Mouse (Mus musculus): ENCODE data around the gene Ndufaf7. TPM values are rescaled to one million over a fixed set of nuclear protein-coding genes. Genes with fewer than 3 reads are reported as not detected.

The Ndufaf7 gene
- polyA plus RNA-seq, 1 experiment = 13.0 TPM

DNA sequence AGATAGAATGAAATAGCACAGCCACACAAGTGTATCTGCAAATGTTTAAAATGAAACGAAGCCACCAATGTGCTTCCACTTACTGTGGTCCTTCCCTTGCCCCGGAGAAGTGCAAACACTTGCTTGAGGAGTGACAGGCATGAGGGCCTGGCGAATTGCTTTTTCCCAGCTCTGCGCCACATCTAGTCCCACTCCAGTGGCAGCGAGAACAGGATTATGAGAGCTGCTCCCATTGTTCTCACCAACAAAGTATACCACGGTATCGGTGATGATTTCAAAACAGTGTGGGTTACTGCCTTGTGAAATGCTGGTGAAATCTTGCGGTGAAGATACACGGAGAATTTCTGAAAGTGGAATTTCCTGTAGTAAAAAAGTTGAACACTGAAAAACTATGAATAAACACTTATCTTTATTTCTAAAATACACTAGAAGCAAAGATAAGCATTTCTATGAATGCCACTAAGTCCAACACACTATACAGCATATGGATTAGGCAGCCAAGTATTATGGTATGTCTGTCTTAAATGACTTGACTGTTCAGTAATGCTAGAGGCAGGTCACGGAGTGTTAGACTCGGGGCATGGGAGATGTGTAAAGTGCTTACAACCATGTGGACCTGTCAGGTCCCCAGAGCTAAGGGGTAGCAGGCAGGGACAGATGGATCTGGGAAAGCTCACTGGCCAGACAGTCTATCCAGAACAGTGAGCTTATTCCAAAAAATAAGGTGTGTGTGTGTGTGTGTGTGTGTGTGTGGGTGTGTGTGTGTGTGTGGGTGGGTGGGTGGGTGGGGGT lies 29.4 kb downstream of the Ndufaf7 start:
- H3K36me3 ChIP-seq (ENCODE audit: control insufficient read depth, insufficient read depth) = peaks cover 21% of the 10 kb centered on the region

DNA sequence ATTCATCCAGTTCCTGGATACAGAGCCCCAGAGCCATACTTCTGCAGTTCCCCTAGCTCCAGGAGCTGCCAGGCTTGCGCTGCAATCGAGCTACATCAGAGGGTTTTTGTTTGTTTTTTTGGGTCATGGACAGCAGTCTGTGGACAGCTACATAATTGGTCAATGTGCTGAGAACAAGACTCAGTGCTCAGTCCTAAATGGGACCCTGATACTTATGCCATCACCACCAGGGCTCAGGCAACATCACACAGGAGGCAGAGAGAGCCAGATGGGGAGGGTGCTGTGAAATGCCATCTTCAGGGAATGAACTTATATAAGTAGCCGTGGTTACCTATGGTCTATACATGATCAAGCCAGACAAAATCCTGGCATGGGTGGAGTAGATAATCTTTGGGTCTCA lies 31.6 kb downstream of the Ndufaf7 start:
- Histone ChIP-seq H3ac (ENCODE audit: control insufficient read depth, insufficient read length, low read depth) (no peak overlapping the region), H3K4me3 (ENCODE audit: insufficient read depth, poor library complexity, severe bottlenecking) (no peak overlapping the region), H3K36me3 (ENCODE audit: control insufficient read depth, insufficient read depth) (peaks cover 23% of the 10 kb centered on the region), H3K79me3 (ENCODE audit: low read depth) (no peaks in the 10 kb centered on the region), H3K79me2 (ENCODE audit: control insufficient read depth, insufficient read depth) (no peaks in the 10 kb centered on the region), H3K27me3 (ENCODE audit: control insufficient read depth, insufficient read depth, insufficient read length) (no peaks in the 10 kb centered on the region)
- TF ChIP-seq MYOD1 (IDR thresholded peaks at IDR 0.05; ENCODE audit: control insufficient read depth, insufficient read length, low read depth) = no peak
- no peak for TF ChIP-seq CEBPB (IDR thresholded peaks at IDR 0.05; ENCODE audit: low read depth)
- no peak for TF ChIP-seq USF1 (IDR thresholded peaks at IDR 0.05; ENCODE audit: low read depth)
- no peak for TF ChIP-seq FOSL1 (IDR thresholded peaks at IDR 0.05; ENCODE audit: insufficient read depth, low read length, poor library complexity, severe bottlenecking)
- no peak for TF ChIP-seq CTCF (IDR thresholded peaks at IDR 0.05; ENCODE audit: control insufficient read depth, insufficient read depth, insufficient read length)
- no peak for TF ChIP-seq MAX (IDR thresholded peaks at IDR 0.05)
- TF ChIP-seq MYOG (IDR thresholded peaks at IDR 0.05; ENCODE audit: control insufficient read depth, extremely low read depth, insufficient read length) = no peak

More for the DNA sequence above, 29.4 kb downstream of the Ndufaf7 start:
- no peaks in the 10 kb centered on the region for H3K79me2 ChIP-seq (ENCODE audit: control insufficient read depth, insufficient read depth)
- H3K79me3 ChIP-seq (ENCODE audit: low read depth) = no peaks in the 10 kb centered on the region
- H3ac ChIP-seq (ENCODE audit: control insufficient read depth, insufficient read length, low read depth) = no peak overlapping the region
- no peak for TF ChIP-seq MYOD1 (IDR thresholded peaks at IDR 0.05; ENCODE audit: control insufficient read depth, insufficient read length, low read depth)
- no peak for TF ChIP-seq CEBPB (IDR thresholded peaks at IDR 0.05; ENCODE audit: low read depth)
- no peak for TF ChIP-seq FOSL1 (IDR thresholded peaks at IDR 0.05; ENCODE audit: insufficient read depth, low read length, poor library complexity, severe bottlenecking)
- no peak for TF ChIP-seq USF1 (IDR thresholded peaks at IDR 0.05; ENCODE audit: low read depth)
- no peak for TF ChIP-seq MAX (IDR thresholded peaks at IDR 0.05)
- TF ChIP-seq CTCF (IDR thresholded peaks at IDR 0.05; ENCODE audit: control insufficient read depth, insufficient read depth, insufficient read length) = no peak
- no peak for TF ChIP-seq MYOG (IDR thresholded peaks at IDR 0.05; ENCODE audit: control insufficient read depth, extremely low read depth, insufficient read length)
- no peak overlapping the region for H3K4me3 ChIP-seq (ENCODE audit: insufficient read depth, poor library complexity, severe bottlenecking)
- no peaks in the 10 kb centered on the region for H3K27me3 ChIP-seq (ENCODE audit: control insufficient read depth, insufficient read depth, insufficient read length)

DNA sequence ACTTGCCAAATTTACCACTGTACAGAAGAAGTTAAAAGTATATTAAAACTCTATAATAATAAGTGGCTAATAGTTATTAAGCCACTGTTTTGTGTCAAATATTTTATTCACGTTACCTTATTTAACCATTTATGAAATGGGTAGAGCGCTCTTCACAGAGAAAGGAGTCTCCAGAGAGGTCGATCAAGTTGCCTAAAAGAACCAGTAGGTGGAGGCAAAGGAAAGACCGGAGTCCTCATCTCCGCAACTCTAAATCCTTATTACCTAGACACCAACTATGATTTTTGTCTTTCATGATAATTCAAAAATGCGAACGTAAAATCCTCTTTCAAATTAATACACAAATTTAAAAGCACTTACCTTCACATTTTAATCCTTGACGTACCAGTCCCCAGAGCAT lies 46.2 kb downstream of the Ndufaf7 start:
- Histone ChIP-seq H3K36me3 (ENCODE audit: control insufficient read depth, insufficient read depth) (peaks cover 23% of the 10 kb centered on the region), H3K79me2 (ENCODE audit: control insufficient read depth, insufficient read depth) (peaks cover 5% of the 10 kb centered on the region), H3ac (ENCODE audit: control insufficient read depth, insufficient read length, low read depth) (no peak overlapping the region), H3K27me3 (ENCODE audit: control insufficient read depth, insufficient read depth, insufficient read length) (no peaks in the 10 kb centered on the region), H3K79me3 (ENCODE audit: low read depth) (peaks cover 8% of the 10 kb centered on the region), H3K4me3 (ENCODE audit: insufficient read depth, poor library complexity, severe bottlenecking) (no peak overlapping the region)
- TF ChIP-seq CTCF (IDR thresholded peaks at IDR 0.05; ENCODE audit: control insufficient read depth, insufficient read depth, insufficient read length) = no peak
- TF ChIP-seq MYOG (IDR thresholded peaks at IDR 0.05; ENCODE audit: control insufficient read depth, extremely low read depth, insufficient read length) = no peak
- no peak for TF ChIP-seq FOSL1 (IDR thresholded peaks at IDR 0.05; ENCODE audit: insufficient read depth, low read length, poor library complexity, severe bottlenecking)
- TF ChIP-seq MAX (IDR thresholded peaks at IDR 0.05) = no peak
- no peak for TF ChIP-seq USF1 (IDR thresholded peaks at IDR 0.05; ENCODE audit: low read depth)
- no peak for TF ChIP-seq MYOD1 (IDR thresholded peaks at IDR 0.05; ENCODE audit: control insufficient read depth, insufficient read length, low read depth)
- TF ChIP-seq CEBPB (IDR thresholded peaks at IDR 0.05; ENCODE audit: low read depth) = no peak

DNA sequence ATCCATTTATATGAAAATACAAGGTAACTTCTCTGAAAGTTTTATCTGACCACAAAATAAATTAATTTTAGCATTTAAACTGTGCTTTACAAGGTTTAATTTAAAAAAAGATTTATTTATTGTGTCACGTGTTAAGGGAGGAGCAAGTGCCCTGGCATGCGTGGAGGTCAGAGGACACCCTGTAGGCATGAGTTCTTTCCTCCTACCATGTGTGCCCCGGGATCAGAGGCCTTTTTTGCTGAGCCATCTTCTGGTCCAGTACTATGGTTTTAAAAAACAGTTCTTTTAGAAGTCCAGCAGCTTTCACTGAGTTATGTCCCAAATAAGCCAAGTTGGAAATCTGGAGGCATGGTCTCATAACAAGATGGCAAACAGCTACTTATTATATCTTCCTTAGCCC lies 46.8 kb downstream of the Ndufaf7 start:
- peaks cover 9% of the 10 kb centered on the region for H3K79me2 ChIP-seq (ENCODE audit: control insufficient read depth, insufficient read depth)

DNA sequence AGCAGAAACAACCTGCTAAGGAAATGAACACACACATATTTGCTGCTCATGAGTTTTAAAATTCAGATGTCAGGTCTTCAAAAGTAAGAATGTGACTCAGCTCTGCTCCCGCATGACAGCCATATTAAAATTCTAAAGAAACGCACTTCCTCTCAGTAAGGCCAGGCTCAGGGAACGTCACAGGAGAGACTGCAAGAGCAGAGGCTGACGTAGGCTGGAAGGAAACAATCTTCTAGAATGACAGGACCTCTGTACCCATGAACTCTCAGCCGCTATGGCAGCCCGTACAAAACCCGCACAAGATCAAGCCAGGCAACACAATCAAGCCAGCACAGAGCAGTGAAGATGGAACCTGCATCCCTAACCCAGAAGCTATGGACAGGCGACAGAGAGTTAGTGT lies 52.1 kb downstream of the Ndufaf7 start:
- Histone ChIP-seq H3K4me3 (ENCODE audit: insufficient read depth, poor library complexity, severe bottlenecking) (no peak overlapping the region), H3K36me3 (ENCODE audit: control insufficient read depth, insufficient read depth) (peaks cover 8% of the 10 kb centered on the region), H3K79me3 (ENCODE audit: low read depth) (peaks cover 38% of the 10 kb centered on the region), H3K27me3 (ENCODE audit: control insufficient read depth, insufficient read depth, insufficient read length) (no peaks in the 10 kb centered on the region), H3K79me2 (ENCODE audit: control insufficient read depth, insufficient read depth) (peaks cover 62% of the 10 kb centered on the region), H3ac (ENCODE audit: control insufficient read depth, insufficient read length, low read depth) (no peak overlapping the region)
- TF ChIP-seq CTCF (IDR thresholded peaks at IDR 0.05; ENCODE audit: control insufficient read depth, insufficient read depth, insufficient read length) = no peak
- no peak for TF ChIP-seq MAX (IDR thresholded peaks at IDR 0.05)
- TF ChIP-seq MYOG (IDR thresholded peaks at IDR 0.05; ENCODE audit: control insufficient read depth, extremely low read depth, insufficient read length) = no peak
- TF ChIP-seq CEBPB (IDR thresholded peaks at IDR 0.05; ENCODE audit: low read depth) = no peak
- no peak for TF ChIP-seq USF1 (IDR thresholded peaks at IDR 0.05; ENCODE audit: low read depth)
- no peak for TF ChIP-seq FOSL1 (IDR thresholded peaks at IDR 0.05; ENCODE audit: insufficient read depth, low read length, poor library complexity, severe bottlenecking)
- no peak for TF ChIP-seq MYOD1 (IDR thresholded peaks at IDR 0.05; ENCODE audit: control insufficient read depth, insufficient read length, low read depth)

More for the DNA sequence above, 46.8 kb downstream of the Ndufaf7 start:
- H3K27me3 ChIP-seq (ENCODE audit: control insufficient read depth, insufficient read depth, insufficient read length) = no peaks in the 10 kb centered on the region
- H3K79me3 ChIP-seq (ENCODE audit: low read depth) = peaks cover 8% of the 10 kb centered on the region
- peaks cover 23% of the 10 kb centered on the region for H3K36me3 ChIP-seq (ENCODE audit: control insufficient read depth, insufficient read depth)
- H3ac ChIP-seq (ENCODE audit: control insufficient read depth, insufficient read length, low read depth) = no peak overlapping the region
- TF ChIP-seq CTCF (IDR thresholded peaks at IDR 0.05; ENCODE audit: control insufficient read depth, insufficient read depth, insufficient read length) = no peak
- no peak for TF ChIP-seq MAX (IDR thresholded peaks at IDR 0.05)
- no peak for TF ChIP-seq MYOD1 (IDR thresholded peaks at IDR 0.05; ENCODE audit: control insufficient read depth, insufficient read length, low read depth)
- no peak for TF ChIP-seq FOSL1 (IDR thresholded peaks at IDR 0.05; ENCODE audit: insufficient read depth, low read length, poor library complexity, severe bottlenecking)
- TF ChIP-seq CEBPB (IDR thresholded peaks at IDR 0.05; ENCODE audit: low read depth) = no peak
- no peak for TF ChIP-seq USF1 (IDR thresholded peaks at IDR 0.05; ENCODE audit: low read depth)
- no peak for TF ChIP-seq MYOG (IDR thresholded peaks at IDR 0.05; ENCODE audit: control insufficient read depth, extremely low read depth, insufficient read length)
- H3K4me3 ChIP-seq (ENCODE audit: insufficient read depth, poor library complexity, severe bottlenecking) = no peak overlapping the region

All from C2C12 (cell line).